Mouse (Mus musculus) lung, embryonic 16.5 days (tissue): ENCODE data around the gene Hivep3. TPM values are rescaled to one million over a fixed set of nuclear protein-coding genes. Genes with fewer than 3 reads are reported as not detected.

Experiments
- ATAC-seq: fragments of 200-750 bp; cut with Nextera tagmentation; 2 replicates; pipeline ENCODE4 v1.8.0; 2017; ENCODE audit warnings: low read depth, mild to moderate bottlenecking, moderate library complexity
- H3K27ac ChIP-seq: fragments of 300-500 bp; sonication (generic); 2 replicates; pipeline ENCODE4 v1.5.1; 2014; ENCODE audit warnings: mild to moderate bottlenecking, control low read depth, low read length
- H3K27me3 ChIP-seq: fragments of 300-500 bp; sonication (generic); 2 replicates; pipeline ENCODE4 v1.6.1; 2014; ENCODE audit warnings: low read depth, low read length, mixed read lengths; ENCODE audit not compliant: control insufficient read depth, insufficient read depth
- H3K36me3 ChIP-seq: fragments of 300-500 bp; sonication (generic); 2 replicates; pipeline ENCODE4 v1.6.1; 2014; ENCODE audit warnings: low read length; ENCODE audit not compliant: control insufficient read depth, insufficient read depth
- H3K4me1 ChIP-seq: fragments of 300-500 bp; sonication (generic); replicated peaks from 2 replicates; pipeline ENCODE4 v1.6.1; 2014; ENCODE audit warnings: low read length, mixed read lengths; ENCODE audit not compliant: control insufficient read depth, insufficient read depth
- H3K4me2 ChIP-seq: fragments of 300-500 bp; sonication (generic); 2 replicates; pipeline ENCODE4 v1.6.1; 2014; ENCODE audit warnings: low read depth, low read length, control low read depth
- H3K4me3 ChIP-seq: fragments of 300-500 bp; sonication (generic); 2 replicates; pipeline ENCODE4 v1.5.1; 2014; ENCODE audit warnings: mild to moderate bottlenecking, low read length, control low read depth
- H3K9ac ChIP-seq: fragments of 300-500 bp; sonication (generic); 2 replicates; pipeline ENCODE4 v1.6.1; 2014; ENCODE audit warnings: low read length, control low read depth
- H3K9me3 ChIP-seq: fragments of 300-500 bp; sonication (generic); 2 replicates; pipeline ENCODE4 v1.6.1; 2016; ENCODE audit warnings: low read length; ENCODE audit not compliant: control insufficient read depth
- WGBS: fragments of 180-500 bp; shearing (Covaris S2); extraction: QIAGEN DNeasy Blood & Tissue Kit; methylation state at CpG from one replicate; pipeline ENCODE4 v1.1.7; 2014; 5-methylcytosine and 5-hydroxymethylcytosine counted together
- polyA plus RNA-seq: library from polyadenylated mRNA; unstranded; fragments of >200 nt; fragmentation: Nextera tagmentation; extraction: Ambion mirVana; gene quantifications from 2 replicates; pipeline ENCODE4 v1.2.1, GENCODE M21; 2015

Hivep3 gene
- polyA plus RNA-seq, 1 experiment from 2014 or later: 30.3 TPM

DNA sequence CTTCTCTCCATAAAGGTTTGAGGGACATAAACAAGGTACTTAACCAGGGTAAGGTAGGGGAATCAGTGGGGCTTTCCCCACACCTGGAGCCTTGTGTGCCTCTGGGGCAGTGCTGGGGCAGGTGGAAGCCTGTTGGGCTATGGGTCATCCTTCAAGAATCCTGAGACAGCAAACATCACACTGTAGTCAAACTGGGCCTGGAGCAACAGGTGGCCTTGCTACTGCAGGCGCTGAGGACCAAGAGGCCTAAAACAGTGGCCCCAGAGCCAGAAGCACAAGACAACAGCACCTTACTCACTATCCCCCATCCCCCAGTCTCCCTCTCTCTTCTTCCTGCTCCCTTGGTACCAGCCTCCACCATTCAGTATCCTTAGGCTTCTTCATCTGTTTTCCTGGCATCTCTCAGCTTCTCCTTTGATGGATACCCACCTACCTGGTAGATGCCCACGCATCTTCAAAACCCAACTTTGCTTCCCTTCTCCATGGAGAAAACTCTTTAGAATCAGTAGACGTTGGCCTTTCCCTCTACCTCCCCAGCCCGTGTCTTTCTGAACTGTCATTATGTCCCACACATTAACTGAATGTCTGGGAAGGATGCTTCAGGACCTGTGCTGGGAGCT, 289.7 kb downstream of the Hivep3 start:
- WGBS: 86% methylated on average over 4 of the region's 4 CpGs
- no peaks in the 10 kb centered on the region for H3K9me3 ChIP-seq
- H3K4me3 ChIP-seq: no peak overlapping the region
- H3K27me3 ChIP-seq: no peaks in the 10 kb centered on the region
- H3K9ac ChIP-seq: no peak overlapping the region
- peaks cover 7% of the 10 kb centered on the region for H3K4me1 ChIP-seq
- no peak for ATAC-seq
- no peak overlapping the region for H3K4me2 ChIP-seq
- no peak overlapping the region for H3K27ac ChIP-seq
- no peaks in the 10 kb centered on the region for H3K36me3 ChIP-seq

GRCm38 (mm10) chr4:120024071-120024470, 290.5 kb downstream of the Hivep3 start:
- 41% methylated on average over 10 of the region's 10 CpGs for WGBS
- no peaks in the 10 kb centered on the region for H3K27me3 ChIP-seq
- H3K4me2 ChIP-seq: no peak overlapping the region
- H3K4me3 ChIP-seq: no peak overlapping the region
- ATAC-seq: peak; percentile 80
- H3K4me1 ChIP-seq: peaks cover 5% of the 10 kb centered on the region; the same call in 1 of the 2 replicates
- H3K36me3 ChIP-seq: no peaks in the 10 kb centered on the region
- H3K27ac ChIP-seq: 0 out of 2 replicates have a peak overlapping the region, but pooled peaks have one; percentile 3
- no peak overlapping the region for H3K9ac ChIP-seq
- H3K9me3 ChIP-seq: no peaks in the 10 kb centered on the region

- H3K36me3 ChIP-seq: no peaks in the 10 kb centered on the region
- H3K4me1 ChIP-seq: peaks cover 8% of the 10 kb centered on the region; the same call in 1 of the 2 replicates
- no peak for ATAC-seq
- peaks cover 7% of the 10 kb centered on the region; the same call in 1 of the 2 replicates for H3K27me3 ChIP-seq
- H3K9me3 ChIP-seq: no peaks in the 10 kb centered on the region
- 93% methylated on average over 1 of the region's 1 CpGs for WGBS
- H3K9ac ChIP-seq: no peak overlapping the region
- H3K27ac ChIP-seq: no peak overlapping the region
- H3K4me2 ChIP-seq: no peak overlapping the region
- H3K4me3 ChIP-seq: no peak overlapping the region
These were observed 294.1 kb downstream of the Hivep3 start for GRCm38 (mm10) chr4:120027671-120028070.

DNA sequence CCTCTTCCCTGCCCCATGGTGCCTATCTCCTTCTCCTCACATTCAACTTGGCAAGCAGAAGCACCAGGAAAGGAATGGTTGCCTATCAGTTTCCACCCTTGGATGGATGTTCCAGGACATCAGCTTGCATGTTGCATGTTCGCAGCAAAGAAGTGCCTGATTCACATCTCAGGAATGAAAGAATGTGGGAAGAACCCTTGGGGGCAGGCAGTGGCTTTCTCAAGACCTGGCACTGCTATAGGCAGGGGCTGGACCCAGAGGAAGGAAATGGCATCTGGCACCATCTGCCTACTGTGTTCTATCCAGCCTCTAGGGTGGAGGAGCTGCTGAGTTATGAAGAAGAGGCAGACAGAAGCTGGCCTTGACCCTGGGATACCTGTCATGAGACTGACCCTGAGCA, 296.4 kb downstream of the Hivep3 start:
- no peak overlapping the region for H3K27ac ChIP-seq
- H3K36me3 ChIP-seq: no peaks in the 10 kb centered on the region
- no peak overlapping the region for H3K9ac ChIP-seq
- no peaks in the 10 kb centered on the region for H3K9me3 ChIP-seq
- H3K4me3 ChIP-seq: no peak overlapping the region
- peaks cover 10% of the 10 kb centered on the region; the same call in 1 of the 2 replicates for H3K4me1 ChIP-seq
- no peak for ATAC-seq
- H3K27me3 ChIP-seq: peaks cover 23% of the 10 kb centered on the region; the same call in 1 of the 2 replicates
- H3K4me2 ChIP-seq: no peak overlapping the region
- 67% methylated on average over 1 of the region's 1 CpGs for WGBS

GRCm38 (mm10) chr4:120032320-120032983, 298.9 kb downstream of the Hivep3 start:
- H3K4me3 ChIP-seq: peak overlapping the region; percentile 59
- H3K4me2 ChIP-seq: peak overlapping the region; percentile 99
- 0% methylated on average over 36 of the region's 70 CpGs for whole genome bisulfite sequencing
- peaks cover 10% of the 10 kb centered on the region; the same call in 1 of the 2 replicates for H3K4me1 ChIP-seq
- H3K9ac ChIP-seq: peak overlapping the region; percentile 72
- no peaks in the 10 kb centered on the region for H3K36me3 ChIP-seq
- H3K9me3 ChIP-seq: no peaks in the 10 kb centered on the region
- H3K27me3 ChIP-seq: peaks cover 26% of the 10 kb centered on the region; the same call in 1 of the 2 replicates
- H3K27ac ChIP-seq: peak overlapping the region; percentile 61; the same call in 1 of the 2 replicates
- ATAC-seq: peak; percentile 93

GRCm38 (mm10) chr4:120032984-120033355, 299.4 kb downstream of the Hivep3 start:
- ATAC-seq: no peak; the same call in 1 of the 2 replicates
- H3K4me2 ChIP-seq: peak overlapping the region; percentile 99
- H3K9me3 ChIP-seq: no peaks in the 10 kb centered on the region
- no peak overlapping the region for H3K27ac ChIP-seq
- H3K4me3 ChIP-seq: peak overlapping the region; percentile 59
- H3K9ac ChIP-seq: peak overlapping the region; percentile 72
- under 1% methylated on average over 30 of the region's 38 CpGs for whole genome bisulfite sequencing
- peaks cover 26% of the 10 kb centered on the region; the same call in 1 of the 2 replicates for H3K27me3 ChIP-seq
- peaks cover 10% of the 10 kb centered on the region; the same call in 1 of the 2 replicates for H3K4me1 ChIP-seq
- no peaks in the 10 kb centered on the region for H3K36me3 ChIP-seq

DNA sequence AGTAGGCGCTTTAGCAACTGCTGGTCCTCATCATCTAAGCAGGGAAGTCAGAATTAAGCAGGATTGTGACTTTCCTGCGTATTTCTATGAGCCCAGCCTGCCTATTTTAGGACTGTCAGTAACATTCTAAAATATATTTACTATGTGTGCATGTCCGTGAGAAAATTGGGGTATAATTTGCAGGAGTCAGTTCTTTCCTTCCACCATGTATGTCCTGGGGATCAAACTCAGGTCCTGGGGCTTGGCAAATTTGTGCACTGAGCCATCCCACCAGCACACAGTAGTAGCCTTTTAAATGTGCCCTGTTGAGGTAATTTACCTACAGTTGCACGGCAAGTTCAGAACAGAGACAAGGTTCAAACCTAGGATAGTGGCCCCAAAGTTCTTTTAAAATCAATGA, 302.7 kb downstream of the Hivep3 start:
- no peak for ATAC-seq
- H3K4me1 ChIP-seq: peaks cover 10% of the 10 kb centered on the region; the same call in 1 of the 2 replicates
- H3K27me3 ChIP-seq: peaks cover 24% of the 10 kb centered on the region; the same call in 1 of the 2 replicates
- H3K4me3 ChIP-seq: no peak overlapping the region
- H3K27ac ChIP-seq: no peak overlapping the region
- H3K9me3 ChIP-seq: no peaks in the 10 kb centered on the region
- no peak overlapping the region for H3K9ac ChIP-seq
- no peak overlapping the region for H3K4me2 ChIP-seq
- H3K36me3 ChIP-seq: no peaks in the 10 kb centered on the region
- WGBS: 85% methylated on average over 4 of the region's 4 CpGs

DNA sequence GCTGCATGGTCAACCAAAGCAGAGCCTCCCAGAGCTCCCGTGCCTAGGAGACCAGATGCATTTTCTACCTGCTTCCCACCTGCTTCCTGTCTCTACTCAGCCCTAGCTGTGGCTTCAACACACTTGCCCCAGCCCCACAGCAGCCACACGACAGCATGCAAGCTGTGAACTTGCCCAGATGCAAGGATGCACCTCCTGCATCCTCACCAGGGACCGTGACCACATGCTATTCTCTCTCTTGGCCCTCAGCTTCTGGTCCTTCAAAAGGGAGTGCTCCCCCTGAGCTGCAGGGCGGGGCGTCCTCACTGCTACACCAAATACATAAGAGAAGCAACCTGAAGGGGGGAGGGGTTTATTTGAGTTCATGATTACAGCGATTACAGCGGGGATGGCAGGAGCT, 303.4 kb downstream of the Hivep3 start:
- H3K9me3 ChIP-seq: no peaks in the 10 kb centered on the region
- H3K4me1 ChIP-seq: peaks cover 9% of the 10 kb centered on the region; the same call in 1 of the 2 replicates
- no peak overlapping the region for H3K4me2 ChIP-seq
- H3K9ac ChIP-seq: no peak overlapping the region
- no peaks in the 10 kb centered on the region for H3K36me3 ChIP-seq
- peaks cover 21% of the 10 kb centered on the region; the same call in 1 of the 2 replicates for H3K27me3 ChIP-seq
- ATAC-seq: no peak
- H3K27ac ChIP-seq: no peak overlapping the region
- H3K4me3 ChIP-seq: no peak overlapping the region
- WGBS: 27% methylated on average over 7 of the region's 7 CpGs

DNA sequence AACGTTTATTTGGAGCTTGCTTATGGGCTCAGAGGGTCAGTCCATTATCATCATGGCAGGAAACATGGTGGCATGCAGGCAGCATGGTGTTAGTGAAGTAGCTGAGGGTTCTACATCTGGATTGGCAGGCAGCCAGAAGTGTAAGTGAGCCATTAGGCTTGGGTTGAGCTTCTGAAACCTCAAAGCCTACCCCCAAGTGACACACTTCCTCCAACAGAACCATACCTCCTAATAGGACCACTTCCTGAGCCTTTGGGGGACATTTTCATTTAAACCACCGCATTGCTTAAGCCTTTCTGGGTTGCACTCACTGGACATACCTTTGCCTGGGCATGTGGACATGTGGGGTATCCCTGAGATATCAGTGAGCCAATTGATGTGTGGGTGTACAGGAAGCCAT, 307.9 kb downstream of the Hivep3 start:
- Histone ChIP-seq H3K27ac (no peak overlapping the region), H3K4me1 (peaks cover 4% of the 10 kb centered on the region; the same call in 1 of the 2 replicates), H3K4me2 (no peak overlapping the region), H3K36me3 (no peaks in the 10 kb centered on the region), H3K27me3 (no peaks in the 10 kb centered on the region), H3K9ac (no peak overlapping the region), H3K9me3 (no peaks in the 10 kb centered on the region), H3K4me3 (no peak overlapping the region)
- WGBS: 71% methylated on average over 2 of the region's 2 CpGs
- ATAC-seq: no peak
